Mouse (Mus musculus) embryonic fibroblast, embryonic 13.5 days (primary cell): Measurements from ENCODE around the gene Tmem221. TPM values are rescaled to one million over a fixed set of nuclear protein-coding genes. Genes with fewer than 3 reads are reported as not detected.

Experiments used
- H3K27ac ChIP-seq: 2 replicates; pipeline ENCODE4 v1.5.1; 2012; ENCODE audit warnings: low read length, control low read depth, inconsistent platforms; ENCODE audit not compliant: insufficient read depth
- H3K4me1 ChIP-seq: 2 replicates; pipeline ENCODE4 v1.6.1; 2011; ENCODE audit warnings: low read length; ENCODE audit not compliant: control insufficient read depth, insufficient read depth
- H3K4me3 ChIP-seq: 2 replicates; pipeline ENCODE4 v1.5.1; 2011; ENCODE audit warnings: mild to moderate bottlenecking, control low read depth, low read length; ENCODE audit not compliant: insufficient read depth
- CTCF ChIP-seq: IDR thresholded peaks from 2 replicates; pipeline ENCODE4 v1.5.1; 2011; ENCODE audit warnings: mild to moderate bottlenecking, control low read depth, low read length, moderate library complexity, borderline replicate concordance; ENCODE audit not compliant: insufficient read depth
- POLR2A ChIP-seq: IDR thresholded peaks from 2 replicates; pipeline ENCODE4 v1.6.1; 2011; ENCODE audit warnings: low read depth, mild to moderate bottlenecking, control low read depth, low read length, moderate library complexity
- polyA plus RNA-seq: library from polyadenylated mRNA; stranded (reverse); fragments of >200 nt; gene quantifications from 2 replicates; pipeline ENCODE4 v1.2.4, GENCODE M21; 2011; ENCODE audit warnings: low read depth; ENCODE audit not compliant: missing spikeins, insufficient read length

Tmem221 gene
- polyA plus RNA-seq = 0.32 TPM in 1 of 2 replicates, not detected in the other

DNA sequence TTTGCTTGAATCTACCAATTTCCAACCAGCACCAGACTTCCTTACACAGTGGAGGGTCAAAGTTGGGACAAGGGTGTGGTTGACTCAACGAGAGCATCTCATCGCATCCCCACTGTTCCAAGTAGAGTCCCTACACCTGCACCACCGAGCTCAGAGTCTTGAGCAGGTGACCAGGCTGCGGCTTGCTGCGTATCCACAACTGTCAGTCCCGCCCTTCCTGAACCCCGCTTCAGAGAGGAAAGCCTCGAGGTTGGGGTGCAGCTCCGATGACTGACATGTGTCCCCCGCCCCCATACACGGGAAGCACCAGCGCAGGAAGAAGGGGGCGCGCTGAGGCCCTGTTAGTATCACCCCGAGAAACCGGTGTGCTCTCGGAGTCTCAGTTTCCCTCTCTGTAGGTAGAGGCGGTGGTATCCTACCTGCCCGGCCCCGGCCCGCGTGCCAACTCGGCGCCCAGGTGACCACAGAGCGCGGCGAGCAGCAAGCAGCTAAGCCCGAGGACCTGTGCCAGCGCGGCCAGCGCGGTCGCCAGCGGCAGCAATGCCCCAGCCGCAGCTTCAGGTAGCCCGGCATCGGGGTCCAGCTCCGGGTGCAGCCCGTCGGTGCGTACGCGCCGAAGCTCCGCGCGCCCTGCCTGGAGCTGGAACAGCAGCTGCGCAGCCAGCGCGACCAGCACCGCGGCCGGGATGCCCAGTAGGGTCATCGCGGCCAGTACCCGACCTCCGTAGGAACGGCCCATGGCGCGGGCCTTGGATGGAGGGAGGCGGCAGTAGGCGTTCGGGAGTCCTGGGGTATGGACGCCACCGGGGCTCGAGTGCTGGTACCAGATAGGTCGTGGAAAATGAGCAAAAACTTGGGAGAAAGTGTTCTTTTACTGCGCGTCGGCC lies at the start of gene Tmem221:
Gene Tmem221, minus strand, starts transcription at position 801 of the 887 bp plus-strand sequence.
- Histone ChIP-seq H3K4me3 (peak within 1 kb of the TSS; percentile 22), H3K4me1 (no peaks in the 10 kb centered on the region), H3K27ac (no peak within 1 kb of the TSS)
- TF ChIP-seq CTCF (no peak), POLR2A (no peak)

- H3K4me1 ChIP-seq = no peaks in the 10 kb centered on the region
- no peak overlapping the region for H3K4me3 ChIP-seq
- TF ChIP-seq POLR2A (no peak), CTCF (no peak)
- no peak overlapping the region for H3K27ac ChIP-seq
Measured at GRCm38 (mm10) chr8:71604021-71604420, 45.4 kb upstream of the Tmem221 start.

- Histone ChIP-seq H3K4me3 (no peak overlapping the region), H3K27ac (no peak overlapping the region), H3K4me1 (no peaks in the 10 kb centered on the region)
- TF ChIP-seq CTCF = no peak
- no peak for TF ChIP-seq POLR2A
Measured at GRCm38 (mm10) chr8:71602666-71603334, 44.1 kb upstream of the Tmem221 start.

- Histone ChIP-seq H3K27ac (no peak overlapping the region), H3K4me3 (no peak overlapping the region), H3K4me1 (no peaks in the 10 kb centered on the region)
- no peak for TF ChIP-seq POLR2A
Measured at GRCm38 (mm10) chr8:71601939-71602665, 43.4 kb upstream of the Tmem221 start.

- no peak overlapping the region for H3K4me3 ChIP-seq
- no peaks in the 10 kb centered on the region for H3K4me1 ChIP-seq
- TF ChIP-seq POLR2A = no peak
- TF ChIP-seq CTCF = no peak
- H3K27ac ChIP-seq = no peak overlapping the region
Measured at GRCm38 (mm10) chr8:71598841-71599240, 40.2 kb upstream of the Tmem221 start.

GRCm38 (mm10) chr8:71598375-71598774 lies 39.7 kb upstream of the Tmem221 start:
- TF ChIP-seq CTCF (no peak), POLR2A (no peak)
- H3K4me3 ChIP-seq = no peak overlapping the region
- no peaks in the 10 kb centered on the region for H3K4me1 ChIP-seq
- H3K27ac ChIP-seq = no peak overlapping the region

DNA sequence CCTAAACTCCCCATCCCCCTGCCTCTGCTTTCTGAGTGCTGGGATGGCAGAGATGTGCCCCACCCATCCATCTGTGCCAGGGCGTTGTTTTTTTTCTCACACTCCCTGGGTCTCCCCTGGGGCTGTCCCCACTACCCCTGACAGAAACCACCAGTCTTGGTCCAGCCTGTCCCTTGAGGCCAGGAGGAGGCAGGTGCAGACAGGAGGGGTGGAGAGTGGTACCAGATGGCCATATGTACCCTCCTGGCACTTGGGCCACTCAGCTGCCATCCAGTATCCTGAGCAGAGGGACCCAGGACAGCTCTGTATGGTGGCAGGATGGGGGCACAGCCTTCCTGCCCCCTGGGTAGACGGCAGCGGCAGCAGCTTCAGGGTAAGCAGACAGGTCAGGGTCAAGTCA lies 38.8 kb upstream of the Tmem221 start, which contains the start of gene Fam129c:
Gene Fam129c, plus strand, starts transcription at position 198 of the 400 bp plus-strand sequence.
- no peak within 1 kb of the TSS for H3K4me3 ChIP-seq
- no peak within 1 kb of the TSS for H3K27ac ChIP-seq
- no peak for TF ChIP-seq POLR2A
- TF ChIP-seq CTCF = no peak
- H3K4me1 ChIP-seq = peaks cover 5% of the 10 kb centered on the region

GRCm38 (mm10) chr8:71596798-71597197 lies 38.1 kb upstream of the Tmem221 start:
- TF ChIP-seq POLR2A (peak; percentile 14; the same call in 1 of the 2 replicates), CTCF (no peak)
- H3K27ac ChIP-seq = no peak overlapping the region
- H3K4me1 ChIP-seq = peaks cover 5% of the 10 kb centered on the region
- H3K4me3 ChIP-seq = no peak overlapping the region

- H3K27ac ChIP-seq = no peak overlapping the region
- H3K4me3 ChIP-seq = no peak overlapping the region
- TF ChIP-seq POLR2A (no peak), CTCF (no peak)
- peaks cover 5% of the 10 kb centered on the region for H3K4me1 ChIP-seq
Measured at GRCm38 (mm10) chr8:71596384-71596783, 37.7 kb upstream of the Tmem221 start.

DNA sequence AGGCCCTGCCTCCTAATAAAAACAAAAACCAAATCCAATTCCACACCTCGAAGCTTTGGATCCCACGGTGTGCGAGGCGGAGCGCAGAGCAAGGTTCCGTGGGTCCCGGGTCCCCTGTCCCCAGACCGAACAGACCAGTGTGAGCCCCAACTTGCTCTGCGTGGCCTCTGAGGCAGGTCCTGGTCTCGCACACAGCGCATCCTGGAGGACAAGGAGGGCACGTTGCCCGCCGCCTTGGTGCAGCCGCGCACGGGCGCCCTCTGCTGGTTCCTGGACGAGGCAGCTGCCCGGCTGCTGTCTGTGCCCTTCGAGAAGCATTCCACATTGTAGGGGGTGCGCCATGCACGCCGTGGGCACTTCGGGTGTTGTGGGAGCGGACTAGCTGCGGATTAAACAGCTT lies 37.2 kb upstream of the Tmem221 start:
- Histone ChIP-seq H3K27ac (no peak overlapping the region), H3K4me3 (no peak overlapping the region), H3K4me1 (peaks cover 8% of the 10 kb centered on the region)
- TF ChIP-seq POLR2A (no peak), CTCF (peak; percentile 99)
